Mouse (Mus musculus): ENCODE data around the gene Atp6ap1.

DNA sequence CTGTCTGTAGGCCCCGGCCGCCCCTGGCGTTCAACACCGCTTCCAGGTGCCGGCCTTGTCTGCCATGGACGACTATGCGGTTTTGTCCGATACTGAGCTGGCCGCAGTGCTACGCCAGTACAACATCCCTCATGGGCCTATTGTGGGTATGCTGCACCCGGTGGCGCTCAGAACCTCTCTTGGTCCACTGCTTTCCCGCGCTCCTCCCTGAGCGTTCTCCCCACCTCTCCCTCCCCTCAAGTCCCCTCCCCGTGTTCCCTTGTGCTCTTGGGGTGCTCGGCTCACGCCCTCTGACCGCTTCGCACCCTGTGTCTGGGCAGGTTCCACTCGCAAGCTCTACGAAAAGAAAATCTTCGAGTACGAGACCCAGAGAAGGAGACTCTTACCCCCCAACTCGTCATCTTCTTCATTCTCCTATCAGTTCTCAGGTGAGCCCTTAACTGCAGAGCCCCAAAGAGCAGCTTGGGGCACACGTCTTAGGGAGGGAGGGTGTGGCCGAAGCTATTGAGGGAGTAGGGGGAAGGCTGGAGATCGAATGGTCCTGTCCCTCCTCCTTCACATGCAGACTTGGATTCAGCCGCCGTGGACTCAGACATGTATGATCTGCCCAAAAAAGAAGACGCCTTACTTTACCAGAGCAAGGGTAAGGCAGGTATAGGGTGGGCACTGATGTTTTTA is 41.9 kb upstream of the Atp6ap1 start:
- TF ChIP-seq POLR2A (IDR thresholded peaks at IDR 0.05; ENCODE audit: control insufficient read depth, low read depth, low read length) (no peak; the same call in 1 of the 2 replicates), CTCF (IDR thresholded peaks at IDR 0.05; ENCODE audit: control insufficient read depth, insufficient read depth, insufficient replicate concordance, low read depth, low read length) (no peak)

Measured in testis, adult 2 months (tissue).